Mouse (Mus musculus) cortical plate, adult 2 months (tissue): ENCODE measurements around the gene Mcoln2.

Experiments
- CTCF ChIP-seq: fragments of 200-500 bp; IDR thresholded peaks from 2 replicates; pipeline ENCODE4 v1.5.1; 2011; ENCODE audit warnings: mild to moderate bottlenecking, control low read depth, low read length; ENCODE audit not compliant: insufficient read depth; ENCODE audit errors: extremely low read depth
- POLR2A ChIP-seq: fragments of 200-500 bp; IDR thresholded peaks from 2 replicates; pipeline ENCODE4 v1.6.1; 2011; ENCODE audit warnings: mild to moderate bottlenecking, low read length, control low read depth; ENCODE audit not compliant: insufficient read depth; ENCODE audit errors: extremely low read depth

DNA sequence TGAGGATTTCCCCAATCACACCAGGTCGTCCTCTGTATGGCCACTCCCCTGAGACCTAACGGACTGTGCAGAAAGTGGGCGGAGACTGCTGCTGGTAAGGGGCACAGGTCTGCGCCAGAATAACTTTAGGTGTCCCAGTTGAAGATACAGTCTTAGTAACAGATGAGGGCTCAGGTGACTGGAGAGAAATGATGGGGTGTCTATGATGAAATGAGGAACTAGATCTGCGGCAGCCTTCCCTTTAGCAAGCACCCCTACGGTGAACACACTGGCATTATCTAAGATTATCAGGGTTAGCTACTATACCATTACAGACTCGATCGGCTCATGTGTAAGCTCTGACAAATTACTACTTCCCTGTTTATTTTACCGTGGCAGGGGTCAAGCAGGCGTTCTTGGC lies 84.9 kb downstream of the Mcoln2 start:
- TF ChIP-seq POLR2A (no peak), CTCF (no peak)
